Mouse (Mus musculus): Measurements from ENCODE around the gene Lmnb2. TPM values are rescaled to one million over a fixed set of nuclear protein-coding genes. Genes with fewer than 3 reads are reported as not detected.
A peak's percentile ranks its signal among the peaks of the same experiment; 100 is the strongest.

The Lmnb2 gene
- polyA plus RNA-seq (2012; rRNA removed): 26.1 and 34.1 TPM in 2 replicates

- no peak for DNase-seq (ENCODE audit: low read depth, low spot score)
- WGBS: under 1% methylated on average over 61 of the region's 61 CpGs
Measured at GRCm38 (mm10) chr10:80917779-80918434, at the start of gene Lmnb2. Gene Lmnb2, minus strand, starts transcription at chr10:80918245.

GRCm38 (mm10) chr10:80967101-80967656 lies 49.1 kb upstream of the Lmnb2 start:
- 34% methylated on average over 3 of the region's 3 CpGs for WGBS
- no peak for DNase-seq (ENCODE audit: low read depth, low spot score)

GRCm38 (mm10) chr10:80966296-80966695 lies 48.3 kb upstream of the Lmnb2 start:
- whole genome bisulfite sequencing: 37% methylated on average over 12 of the region's 12 CpGs
- no peak for DNase-seq (ENCODE audit: low read depth, low spot score)

GRCm38 (mm10) chr10:80963031-80963975 lies 45.3 kb upstream of the Lmnb2 start:
- no peak for DNase-seq (ENCODE audit: low read depth, low spot score)
- WGBS: 49% methylated on average over 12 of the region's 12 CpGs

GRCm38 (mm10) chr10:80962585-80962984 lies 44.5 kb upstream of the Lmnb2 start:
- DNase-seq (ENCODE audit: low read depth, low spot score): no peak
- 51% methylated on average over 5 of the region's 5 CpGs for WGBS

- DNase-seq (ENCODE audit: low read depth, low spot score): no peak
- WGBS: 53% methylated on average over 10 of the region's 10 CpGs
Measured at GRCm38 (mm10) chr10:80962051-80962472, 44.0 kb upstream of the Lmnb2 start.

- WGBS: 19% methylated on average over 16 of the region's 16 CpGs
Measured at GRCm38 (mm10) chr10:80960551-80961508, 42.8 kb upstream of the Lmnb2 start.

GRCm38 (mm10) chr10:80958979-80959637 lies 41.1 kb upstream of the Lmnb2 start:
- WGBS: 97% methylated on average over 5 of the region's 5 CpGs
- DNase-seq (ENCODE audit: low read depth, low spot score): no peak

More at GRCm38 (mm10) chr10:80960551-80961508, 42.8 kb upstream of the Lmnb2 start:
- no peak for DNase-seq (ENCODE audit: low read depth, low spot score)

GRCm38 (mm10) chr10:80957791-80958190 lies 39.7 kb upstream of the Lmnb2 start:
- WGBS: 86% methylated on average over 4 of the region's 4 CpGs
- DNase-seq (ENCODE audit: low read depth, low spot score): no peak

- 87% methylated on average over 6 of the region's 6 CpGs for WGBS
- DNase-seq (ENCODE audit: low read depth, low spot score): no peak
Measured at GRCm38 (mm10) chr10:80956901-80957300, 38.9 kb upstream of the Lmnb2 start.

GRCm38 (mm10) chr10:80956385-80956784 lies 38.3 kb upstream of the Lmnb2 start:
- DNase-seq (ENCODE audit: low read depth, low spot score): no peak
- WGBS: 96% methylated on average over 8 of the region's 8 CpGs

GRCm38 (mm10) chr10:80955536-80955935 lies 37.5 kb upstream of the Lmnb2 start:
- 21% methylated on average over 9 of the region's 9 CpGs for WGBS
- peak; percentile 57 for DNase-seq (ENCODE audit: low read depth, low spot score)

GRCm38 (mm10) chr10:80954843-80955242 lies 36.8 kb upstream of the Lmnb2 start:
- DNase-seq (ENCODE audit: low read depth, low spot score): no peak
- 53% methylated on average over 6 of the region's 6 CpGs for WGBS

- 72% methylated on average over 13 of the region's 13 CpGs for WGBS
- DNase-seq (ENCODE audit: low read depth, low spot score): no peak
Measured at GRCm38 (mm10) chr10:80954415-80954814, 36.4 kb upstream of the Lmnb2 start.

GRCm38 (mm10) chr10:80952449-80952848 lies 34.4 kb upstream of the Lmnb2 start:
- no peak for DNase-seq (ENCODE audit: low read depth, low spot score)
- WGBS: 83% methylated on average over 15 of the region's 15 CpGs

GRCm38 (mm10) chr10:80951761-80952390 lies 33.8 kb upstream of the Lmnb2 start:
- 76% methylated on average over 10 of the region's 10 CpGs for WGBS
- no peak for DNase-seq (ENCODE audit: low read depth, low spot score)

- 65% methylated on average over 5 of the region's 5 CpGs for WGBS
- no peak for DNase-seq (ENCODE audit: low read depth, low spot score)
Measured at GRCm38 (mm10) chr10:80950314-80950713, 32.3 kb upstream of the Lmnb2 start.

GRCm38 (mm10) chr10:80949081-80949480 lies 31.0 kb upstream of the Lmnb2 start:
- DNase-seq (ENCODE audit: low read depth, low spot score): no peak
- WGBS: 49% methylated on average over 3 of the region's 3 CpGs
